Mouse (Mus musculus) olfactory bulb, adult 2 months (tissue): ENCODE measurements around the gene C2cd4c.

Experiments
- CTCF ChIP-seq: fragments of 200-500 bp; IDR thresholded peaks from 2 replicates; pipeline ENCODE4 v1.5.1; 2012; ENCODE audit warnings: low read depth, mild to moderate bottlenecking, low read length, moderate library complexity; ENCODE audit not compliant: insufficient read depth
- POLR2A ChIP-seq: fragments of 200-500 bp; IDR thresholded peaks from 2 replicates; pipeline ENCODE4 v1.6.1; 2012; ENCODE audit warnings: mild to moderate bottlenecking, low read depth, low read length, moderate library complexity; ENCODE audit not compliant: insufficient read depth

DNA sequence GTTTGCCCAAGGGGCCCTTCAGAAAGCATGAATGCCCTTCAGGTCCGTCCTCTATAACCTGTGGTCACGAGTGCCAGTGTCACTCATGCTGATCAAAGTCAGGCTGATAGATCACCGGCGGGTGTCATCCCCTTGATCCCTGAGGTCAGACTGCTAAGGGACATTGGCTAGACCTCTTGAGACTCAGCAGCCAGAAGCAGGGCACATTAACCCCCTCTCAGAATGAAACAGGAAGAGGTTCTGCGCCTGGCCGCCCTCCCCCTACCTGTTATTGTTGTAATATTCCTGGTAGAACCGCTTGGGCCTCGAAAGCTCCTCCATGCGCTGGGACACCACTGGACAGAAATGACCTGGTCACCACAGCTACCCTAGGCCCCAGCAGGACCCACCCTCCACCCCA is 29.4 kb downstream of the C2cd4c start:
- TF ChIP-seq POLR2A (no peak), CTCF (no peak)
